In genomic region chr10:7726501-7726812, GRCm38 (mm10) we compare ENCODE assay signal across 8 mouse cellular contexts. TPM values are rescaled to one million over a fixed set of nuclear protein-coding genes. Genes with fewer than 3 reads are reported as not detected.
DNase-seq lines count a peak whose midpoint lies in the region; ATAC-seq and TF ChIP-seq lines count a peak whose summit lies in the region.

No protein-coding gene starts in this region.

- H3K36me3 ChIP-seq in hindbrain, embryonic 15.5 days: no peaks in the 10 kb centered on the region

- TF ChIP-seq CTCF in left cerebral cortex, adult 2 months (IDR thresholded peaks at IDR 0.05): no peak
- TF ChIP-seq CTCF in bone marrow, adult 2 months (IDR thresholded peaks at IDR 0.05; ENCODE audit: control insufficient read depth, insufficient read depth, low read length): no peak

- H3K9ac ChIP-seq in hindbrain, embryonic 15.5 days: peak overlapping the region; percentile 77

- no peak overlapping the region; the same call in 1 of the 2 replicates for H3K27ac ChIP-seq in left cerebral cortex, adult 2 months
- H3K27ac ChIP-seq in bone marrow, adult 2 months (ENCODE audit: control insufficient read depth, insufficient read depth, low read depth, low read length, poor library complexity): peak overlapping the region; percentile 46
- H3K27ac ChIP-seq in hindbrain, embryonic 15.5 days (replicated peaks): peak overlapping the region; percentile 85

- no peak for DNase-seq in left cerebral cortex, adult 2 months (ENCODE audit: extremely low spot score in 1 of 2, low spot score in 2 of 2)
- no peak for DNase-seq in left cerebral cortex, postnatal 10 days (ENCODE audit: extremely low spot score in 1 of 2, low spot score in 2 of 2)
- peak; percentile 43 for DNase-seq in naive thymus-derived CD4-positive, alpha-beta T cell, adult 2 months (ENCODE audit: low read depth)
- no peak for DNase-seq in thymus, postnatal 14 days
- DNase-seq in left cerebral cortex, postnatal 36 days (ENCODE audit: low spot score in 2 of 2): no peak

- WGBS in bone marrow, adult 2 months: under 1% methylated on average over 8 of the region's 8 CpGs
- 0% methylated on average over 8 of the region's 8 CpGs for WGBS in hindbrain, embryonic 15.5 days

- H3K27me3 ChIP-seq in hindbrain, embryonic 15.5 days: no peaks in the 10 kb centered on the region

- no peak for ATAC-seq in hindbrain, embryonic 15.5 days (ENCODE audit: low FRiP score, low read depth)
- no peak for ATAC-seq in megakaryocyte progenitor cell, adult 5-6 weeks (replicated peaks; ENCODE audit: poor library complexity)

- peak overlapping the region; percentile 91 for H3K4me2 ChIP-seq in hindbrain, embryonic 15.5 days

- H3K4me3 ChIP-seq in left cerebral cortex, adult 2 months: peak overlapping the region; percentile 86
- peak overlapping the region; percentile 83 for H3K4me3 ChIP-seq in bone marrow, adult 2 months (replicated peaks; ENCODE audit: control insufficient read depth, low read depth, low read length)
- peak overlapping the region; percentile 77 for H3K4me3 ChIP-seq in hindbrain, embryonic 15.5 days

- no peak for TF ChIP-seq POLR2A in bone marrow, adult 2 months (IDR thresholded peaks at IDR 0.05; ENCODE audit: borderline replicate concordance, control insufficient read depth, low read depth, low read length)

- H3K4me1 ChIP-seq in bone marrow, adult 2 months (ENCODE audit: control insufficient read depth, insufficient read depth, low read length): no peaks in the 10 kb centered on the region; the same call in 1 of the 2 replicates
- H3K4me1 ChIP-seq in hindbrain, embryonic 15.5 days (replicated peaks): peaks cover 18% of the 10 kb centered on the region

- intact Hi-C loops in left cerebral cortex, adult 2 months (cut with DNase I): no loop called here
- intact Hi-C loops in left cerebral cortex, postnatal 10 days (cut with DNase I): no loop called here
- intact Hi-C loops in left cerebral cortex, postnatal 36 days (cut with DNase I): loop anchor here (5.0 kb wide), 1 partner anchor 56 kb away; no protein-coding TSS in a partner anchor

- no peaks in the 10 kb centered on the region for H3K9me3 ChIP-seq in hindbrain, embryonic 15.5 days

RNA-seq across cellular contexts. Expression of gene Katna1, which starts 0.7 kb away (rescaled TPM):
- 10 to 100 TPM; 16.8 to 18.5 TPM for total RNA-seq in left cerebral cortex, adult 2 months (2021)
- 10 to 100 TPM; 12.4 to 14.9 TPM for total RNA-seq in left cerebral cortex, postnatal 10 days (2021)
- polyA plus RNA-seq in bone marrow, adult 2 months (2011; ENCODE audit: insufficient read depth, insufficient read length, low replicate concordance, missing spikeins): 20.5 and 71.3 TPM in 2 replicates
- polyA plus RNA-seq in hindbrain, embryonic 15.5 days (2015; fragmentation: Nextera tagmentation; extraction: Ambion mirVana): 27.6 and 30.7 TPM in 2 replicates
- total RNA-seq in left cerebral cortex, postnatal 36 days (2021): 10 to 100 TPM; 12.4 to 17.5 TPM
- total RNA-seq in megakaryocyte progenitor cell, adult 5-6 weeks (2015): 59.4 and 80.0 TPM in 2 replicates
- 54.3 and 56.4 TPM in 2 replicates for total RNA-seq in megakaryocyte progenitor cell, adult 5-6 weeks (2017)

RNA-seq across cellular contexts. Expression of gene Lats1, which starts 45.4 kb away (rescaled TPM):
- 10 to 100 TPM; 31.9 to 32.0 TPM for total RNA-seq in left cerebral cortex, adult 2 months (2021)
- total RNA-seq in left cerebral cortex, postnatal 10 days (2021): 10 to 100 TPM; 47.2 to 49.2 TPM
- polyA plus RNA-seq in bone marrow, adult 2 months (2011; ENCODE audit: insufficient read depth, insufficient read length, low replicate concordance, missing spikeins): 6.0 and 6.2 TPM in 2 replicates
- 8.9 and 9.5 TPM in 2 replicates for polyA plus RNA-seq in hindbrain, embryonic 15.5 days (2015; fragmentation: Nextera tagmentation; extraction: Ambion mirVana)
- 10 to 100 TPM; 30.3 to 34.3 TPM for total RNA-seq in left cerebral cortex, postnatal 36 days (2021)
- total RNA-seq in megakaryocyte progenitor cell, adult 5-6 weeks (2015): 23.0 and 27.3 TPM in 2 replicates
- total RNA-seq in megakaryocyte progenitor cell, adult 5-6 weeks (2017): 13.7 and 14.0 TPM in 2 replicates

RNA-seq across cellular contexts. Expression of gene Pcmt1, which starts 45.5 kb away (rescaled TPM):
- 100 to 1,000 TPM; 183 to 205 TPM for total RNA-seq in left cerebral cortex, adult 2 months (2021)
- 100 to 1,000 TPM; 150 to 153 TPM for total RNA-seq in left cerebral cortex, postnatal 10 days (2021)
- polyA plus RNA-seq in bone marrow, adult 2 months (2011; ENCODE audit: insufficient read depth, insufficient read length, low replicate concordance, missing spikeins): 45.7 and 71.7 TPM in 2 replicates
- 172 and 174 TPM in 2 replicates for polyA plus RNA-seq in hindbrain, embryonic 15.5 days (2015; fragmentation: Nextera tagmentation; extraction: Ambion mirVana)
- total RNA-seq in left cerebral cortex, postnatal 36 days (2021): 100 to 1,000 TPM; 179 to 195 TPM
- total RNA-seq in megakaryocyte progenitor cell, adult 5-6 weeks (2015): 68.3 and 83.4 TPM in 2 replicates
- total RNA-seq in megakaryocyte progenitor cell, adult 5-6 weeks (2017): 64.3 and 66.6 TPM in 2 replicates

RNA-seq across cellular contexts. Expression of gene Nup43, which starts 59.2 kb away (rescaled TPM):
- 1 to 10 TPM; 5.2 to 5.6 TPM for total RNA-seq in left cerebral cortex, adult 2 months (2021)
- total RNA-seq in left cerebral cortex, postnatal 10 days (2021): 1 to 10 TPM; 8.2 to 8.3 TPM
- polyA plus RNA-seq in bone marrow, adult 2 months (2011; ENCODE audit: insufficient read depth, insufficient read length, low replicate concordance, missing spikeins): 9.4 and 14.6 TPM in 2 replicates
- 31.1 and 32.0 TPM in 2 replicates for polyA plus RNA-seq in hindbrain, embryonic 15.5 days (2015; fragmentation: Nextera tagmentation; extraction: Ambion mirVana)
- 1 to 10 TPM; 4.4 to 4.5 TPM for total RNA-seq in left cerebral cortex, postnatal 36 days (2021)
- 38.0 and 50.3 TPM in 2 replicates for total RNA-seq in megakaryocyte progenitor cell, adult 5-6 weeks (2015)
- total RNA-seq in megakaryocyte progenitor cell, adult 5-6 weeks (2017): 31.2 and 37.1 TPM in 2 replicates
